21 mouse cellular contexts compared by ENCODE assay signal in the genomic region with DNA sequence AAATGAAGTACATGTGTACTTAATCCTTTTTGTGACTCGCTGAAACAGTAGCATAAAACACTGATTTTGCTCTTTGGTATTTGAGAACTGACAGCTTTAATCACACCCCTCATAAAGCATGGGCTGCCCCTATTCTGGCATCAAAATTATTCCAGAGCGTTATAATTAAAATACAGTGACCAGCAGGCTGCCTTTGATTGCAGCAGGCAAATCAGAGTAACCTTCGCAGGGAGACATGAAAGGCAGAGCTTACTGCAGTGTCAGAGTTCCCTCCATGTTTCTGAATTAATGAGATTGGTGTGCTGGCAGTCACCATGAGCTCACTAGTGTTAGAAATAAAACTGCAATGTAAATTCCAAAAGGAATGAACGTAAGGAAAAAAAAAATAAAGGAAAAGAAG.
DNase-seq lines count a peak whose midpoint lies in the region; ATAC-seq and TF ChIP-seq lines count a peak whose summit lies in the region.
"Had no signal": no experiment of that assay in that cellular context is flagged by ENCODE, and none has a peak within 500 bp of the region (broad histone marks: within the 10 kb centered on the region; RNA-seq: fewer than 3 reads in every experiment).

No protein-coding gene starts in this region.

- no peak overlapping the region for H3K4me2 ChIP-seq in midbrain, embryonic 12.5 days (replicated peaks)
- H3K4me2 ChIP-seq in midbrain, postnatal 0 days (ENCODE audit: low read depth, low read length, poor library complexity, severe bottlenecking): no peak overlapping the region
- H3K4me2 ChIP-seq in forebrain, embryonic 16.5 days (ENCODE audit: low read length): no peak overlapping the region
- H3K4me2 ChIP-seq: hindbrain, embryonic 14.5 days; intestine, embryonic 15.5 days; limb, embryonic 13.5 days had no signal

- TF ChIP-seq POLR2A in kidney, adult 2 months (IDR thresholded peaks at IDR 0.05; ENCODE audit: low read depth, low read length): no peak

- no peak overlapping the region for H3K9ac ChIP-seq in midbrain, embryonic 12.5 days (replicated peaks)
- no peak overlapping the region for H3K9ac ChIP-seq in midbrain, postnatal 0 days (replicated peaks; ENCODE audit: low read length, poor library complexity, severe bottlenecking)
- no peak overlapping the region for H3K9ac ChIP-seq in forebrain, embryonic 16.5 days (replicated peaks; ENCODE audit: low read depth, low read length)
- H3K9ac ChIP-seq: hindbrain, embryonic 14.5 days; intestine, embryonic 15.5 days; limb, embryonic 13.5 days had no signal

- WGBS in kidney, adult 2 months: 33% methylated on average over 4 of the region's 4 CpGs
- 30% methylated on average over 4 of the region's 4 CpGs for WGBS in midbrain, embryonic 12.5 days
- 15% methylated on average over 4 of the region's 4 CpGs for WGBS in midbrain, postnatal 0 days
- WGBS in forebrain, embryonic 16.5 days: 7% methylated on average over 4 of the region's 4 CpGs

- H3K9me3 ChIP-seq in midbrain, embryonic 12.5 days: peaks cover 5% of the 10 kb centered on the region; the same call in 1 of the 2 replicates
- H3K9me3 ChIP-seq in midbrain, postnatal 0 days (ENCODE audit: low read length): 0 out of 2 replicates have a peak, but pooled peaks cover 4% of the 10 kb centered on the region
- peaks cover 3% of the 10 kb centered on the region; the same call in 1 of the 2 replicates for H3K9me3 ChIP-seq in forebrain, embryonic 16.5 days (ENCODE audit: control insufficient read depth, low read length)
- H3K9me3 ChIP-seq: intestine, embryonic 15.5 days; limb, embryonic 13.5 days had no signal

- H3K27me3 ChIP-seq in kidney, adult 2 months (replicated peaks; ENCODE audit: control insufficient read depth, insufficient read depth, low read length): no peaks in the 10 kb centered on the region
- no peaks in the 10 kb centered on the region for H3K27me3 ChIP-seq in midbrain, embryonic 12.5 days
- no peaks in the 10 kb centered on the region for H3K27me3 ChIP-seq in midbrain, postnatal 0 days (ENCODE audit: insufficient read depth, low read length)
- no peaks in the 10 kb centered on the region for H3K27me3 ChIP-seq in forebrain, embryonic 16.5 days (replicated peaks; ENCODE audit: control insufficient read depth, insufficient read depth, low read length)
- H3K27me3 ChIP-seq: intestine, embryonic 15.5 days; limb, embryonic 13.5 days; megakaryocyte, embryonic 14.5 days had no signal

- H3K27ac ChIP-seq in kidney, adult 2 months (ENCODE audit: insufficient read depth, low read depth, low read length): peak overlapping the region; percentile 80
- H3K27ac ChIP-seq in midbrain, embryonic 12.5 days (replicated peaks): peak overlapping the region; percentile 54; the same call in 1 of the 2 replicates
- no peak overlapping the region for H3K27ac ChIP-seq in midbrain, postnatal 0 days (ENCODE audit: low read depth, low read length)
- no peak overlapping the region for H3K27ac ChIP-seq in forebrain, embryonic 16.5 days (ENCODE audit: low read length)
- H3K27ac ChIP-seq: embryonic facial prominence, embryonic 10.5 days; hindbrain, embryonic 14.5 days; intestine, embryonic 15.5 days; limb, embryonic 13.5 days had no signal

- no peak overlapping the region for H3K4me3 ChIP-seq in kidney, adult 2 months (ENCODE audit: insufficient read depth, low read depth, low read length)
- H3K4me3 ChIP-seq in midbrain, embryonic 12.5 days: no peak overlapping the region
- H3K4me3 ChIP-seq in midbrain, postnatal 0 days (ENCODE audit: low read depth, low read length): no peak overlapping the region
- no peak overlapping the region for H3K4me3 ChIP-seq in forebrain, embryonic 16.5 days (replicated peaks; ENCODE audit: low read length)
- H3K4me3 ChIP-seq: embryonic facial prominence, embryonic 10.5 days; intestine, embryonic 15.5 days; limb, embryonic 13.5 days; megakaryocyte, embryonic 14.5 days; myocyte had no signal

- peak; percentile 52; the same call in 1 of the 2 replicates for ATAC-seq in midbrain, embryonic 12.5 days (ENCODE audit: low FRiP score, low read depth)
- no peak for ATAC-seq in midbrain, postnatal 0 days (ENCODE audit: low FRiP score)
- ATAC-seq in forebrain, embryonic 16.5 days: 0 out of 2 replicates have a peak, but pooled peaks have one; percentile 26
- ATAC-seq: intestine, embryonic 15.5 days had no signal

- DNase-seq in kidney, adult 2 months: peak; percentile 17
- no peak for DNase-seq in kidney, postnatal 36 days
- no peak for DNase-seq in midbrain, postnatal 0 days (ENCODE audit: low spot score)
- no peak for DNase-seq in embryo, embryonic 10 days (ENCODE audit: low spot score)
- no peak for DNase-seq in layer of hippocampus, adult 8-10 months (ENCODE audit: low spot score in 2 of 2)
- DNase-seq: adrenal gland, adult 2 months; cerebellum, adult 8-10 months; gastrocnemius, postnatal 10 days; heart, adult 18-20 months; heart, postnatal 36 days; layer of hippocampus, postnatal 36 days; lung, postnatal 14 days; thymus, adult 2 months had no signal

- H3K4me1 ChIP-seq in kidney, adult 2 months (ENCODE audit: control insufficient read depth, insufficient read depth, low read length): peaks cover 8% of the 10 kb centered on the region; the same call in 1 of the 2 replicates
- peaks cover 17% of the 10 kb centered on the region; the same call in 1 of the 2 replicates for H3K4me1 ChIP-seq in midbrain, embryonic 12.5 days
- no peaks in the 10 kb centered on the region for H3K4me1 ChIP-seq in midbrain, postnatal 0 days (ENCODE audit: insufficient read depth, low read length)
- H3K4me1 ChIP-seq in forebrain, embryonic 16.5 days (replicated peaks; ENCODE audit: control insufficient read depth, insufficient read depth, low read length): peaks cover 5% of the 10 kb centered on the region
- H3K4me1 ChIP-seq: megakaryocyte, embryonic 14.5 days had no signal

- H3K36me3 ChIP-seq in kidney, adult 2 months (ENCODE audit: control insufficient read depth, insufficient read depth, low read length): no peaks in the 10 kb centered on the region
- no peaks in the 10 kb centered on the region for H3K36me3 ChIP-seq in midbrain, embryonic 12.5 days
- no peaks in the 10 kb centered on the region for H3K36me3 ChIP-seq in midbrain, postnatal 0 days (ENCODE audit: insufficient read depth, low read length)
- H3K36me3 ChIP-seq in forebrain, embryonic 16.5 days (ENCODE audit: control insufficient read depth, insufficient read depth): no peaks in the 10 kb centered on the region
- H3K36me3 ChIP-seq: embryonic facial prominence, embryonic 10.5 days; intestine, embryonic 15.5 days; limb, embryonic 13.5 days had no signal

- TF ChIP-seq CTCF in kidney, adult 2 months (conservative IDR thresholded peaks at IDR 0.05; ENCODE audit: insufficient read depth, insufficient read length, low read depth, low read length): no peak
- no peak for TF ChIP-seq CTCF in midbrain, postnatal 0 days (IDR thresholded peaks at IDR 0.05)

Comparison
In these comparisons a context has a peak if more than half of its experiments do, and no peak if none do; other contexts are left out.
1. H3K27ac ChIP-seq: peak in kidney, adult 2 months (single experiment) and midbrain, embryonic 12.5 days (single experiment); none in midbrain, postnatal 0 days (single experiment) and forebrain, embryonic 16.5 days (single experiment).